Mouse (Mus musculus): Measurements from ENCODE around the gene Szrd1. TPM values are rescaled to one million over a fixed set of nuclear protein-coding genes. Genes with fewer than 3 reads are reported as not detected.

Gene Szrd1
- total RNA-seq, 2 experiments from 2014 or later: 164 to 177 TPM

DNA sequence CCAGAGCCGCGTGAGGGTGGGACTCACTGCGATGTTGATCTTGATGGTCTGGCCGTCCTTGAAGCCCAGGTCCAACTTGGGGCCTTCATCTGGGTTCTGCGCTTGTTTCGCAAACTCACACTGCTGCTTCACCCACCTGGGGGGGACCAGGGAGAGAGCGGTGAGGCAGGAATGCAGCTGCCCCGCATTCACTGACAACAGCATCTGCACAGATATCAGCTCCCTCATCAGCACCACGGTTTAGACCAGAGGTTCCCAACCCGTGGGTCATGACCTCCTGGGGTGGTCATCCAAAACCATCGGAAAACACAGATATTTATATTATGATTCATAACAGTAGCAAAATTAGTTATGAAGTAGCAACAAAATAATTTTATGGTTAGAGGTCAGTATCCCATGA lies 67.1 kb downstream of the Szrd1 start:
- no peak for DNase-seq (ENCODE audit: low spot score in 2 of 2)

DNA sequence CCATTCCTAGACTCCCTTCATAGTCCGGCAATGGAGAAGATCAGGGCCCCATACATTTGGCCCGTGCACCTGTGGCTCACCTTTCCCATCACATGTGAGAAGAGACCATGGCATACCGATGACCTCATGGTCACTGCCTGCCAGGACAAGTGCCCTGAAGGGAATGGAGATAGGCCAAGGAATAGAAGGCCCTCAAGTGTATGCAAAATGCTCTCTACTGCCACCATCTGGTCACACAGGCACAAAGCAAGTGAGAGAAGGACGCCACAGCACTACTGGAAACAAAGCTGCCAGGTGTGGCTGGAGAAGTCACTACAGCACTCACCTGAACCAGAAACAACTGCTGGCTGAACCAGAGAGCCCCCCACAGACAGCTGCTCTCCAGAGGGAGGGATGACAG lies 69.8 kb downstream of the Szrd1 start:
- peak in 1 of 2 experiments; percentile 47 for DNase-seq (ENCODE audit: low spot score in 2 of 2)

DNA sequence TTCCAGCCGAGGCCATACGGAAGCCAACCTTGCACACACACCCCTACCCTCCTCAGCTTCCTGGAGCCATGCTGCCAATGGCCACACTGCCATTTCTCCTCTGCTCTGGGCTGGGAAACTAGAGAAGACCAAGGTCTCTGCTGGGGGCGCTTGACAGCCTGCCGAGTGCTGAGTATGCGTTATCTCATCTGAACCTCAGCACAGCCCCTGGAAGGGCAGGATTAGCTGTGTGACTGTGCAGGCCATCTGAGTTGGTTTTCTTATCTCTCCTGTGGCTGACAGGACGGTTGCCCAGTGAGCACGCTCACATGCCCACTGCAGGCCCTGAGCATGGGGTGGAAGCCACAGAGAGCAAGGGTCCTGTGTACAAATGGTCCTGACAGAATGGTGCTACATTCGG lies 70.9 kb downstream of the Szrd1 start:
- DNase-seq (ENCODE audit: low spot score in 2 of 2): no peak

DNA sequence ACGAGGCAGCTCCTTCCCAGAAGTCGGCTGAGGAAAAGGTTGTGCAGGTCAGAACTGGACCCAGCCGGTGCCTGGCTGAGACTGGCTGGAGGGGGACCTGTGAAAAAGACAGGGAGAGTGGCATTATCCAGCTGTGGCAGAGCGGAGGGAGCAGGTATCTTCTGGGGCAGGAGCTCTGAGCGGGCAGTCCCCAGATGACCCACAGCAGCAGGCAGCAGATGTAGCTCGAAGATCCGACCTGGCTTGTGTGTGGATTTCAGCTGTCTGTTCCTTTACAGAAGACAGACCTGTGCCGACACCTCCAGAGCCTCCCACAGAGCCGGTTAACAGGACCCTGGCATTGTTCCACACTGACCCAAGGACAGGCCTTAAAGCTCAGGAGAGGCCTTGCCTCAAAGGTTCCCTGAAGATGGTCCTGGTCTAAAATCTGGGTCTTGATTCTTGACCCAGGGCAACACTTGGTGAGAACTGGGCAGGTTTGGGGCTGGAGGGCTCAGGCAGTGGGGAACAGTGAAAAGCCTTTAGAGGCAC lies 72.0 kb downstream of the Szrd1 start:
- DNase-seq (ENCODE audit: low spot score in 2 of 2): no peak

DNA sequence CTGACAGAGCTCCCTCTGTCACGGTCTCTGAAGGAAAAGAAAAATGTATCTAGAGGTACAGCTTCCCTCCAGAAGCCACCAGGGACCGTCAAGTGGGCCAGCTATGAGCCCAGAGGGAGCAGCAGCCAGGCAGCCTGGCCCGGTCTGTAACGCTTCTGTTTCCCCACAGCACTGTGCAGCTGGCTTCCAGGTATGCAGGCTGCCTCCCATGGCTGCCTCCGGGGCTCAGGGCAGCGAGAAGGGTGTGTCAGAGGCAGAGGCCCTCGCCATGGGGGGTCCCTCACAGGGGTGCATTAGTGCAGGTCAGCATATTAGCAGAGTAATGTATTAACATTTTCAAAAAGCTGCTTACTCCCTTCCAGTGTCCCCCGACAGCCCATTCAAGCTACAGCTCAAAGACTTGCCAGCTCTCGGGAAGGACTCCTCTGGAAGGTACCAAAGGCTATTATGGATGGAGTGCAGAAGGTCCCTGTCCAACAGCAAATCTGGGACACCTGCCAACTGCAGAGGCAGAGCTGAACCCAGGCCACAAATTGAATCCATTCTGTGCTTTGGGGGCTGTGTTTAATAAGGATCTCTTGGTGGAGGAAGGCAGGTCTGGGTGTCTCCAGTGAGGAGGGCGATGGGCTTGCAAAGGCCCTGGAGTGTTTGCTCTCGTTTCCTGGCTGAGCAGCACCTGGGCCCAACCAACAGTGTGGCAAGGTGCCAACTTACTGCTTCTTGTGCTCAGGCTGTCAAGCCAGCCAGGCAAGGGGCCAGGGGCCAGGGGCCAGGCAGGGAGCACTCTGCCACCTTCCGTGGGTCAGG lies 72.7 kb downstream of the Szrd1 start:
- no peak for DNase-seq (ENCODE audit: low spot score in 2 of 2)

DNA sequence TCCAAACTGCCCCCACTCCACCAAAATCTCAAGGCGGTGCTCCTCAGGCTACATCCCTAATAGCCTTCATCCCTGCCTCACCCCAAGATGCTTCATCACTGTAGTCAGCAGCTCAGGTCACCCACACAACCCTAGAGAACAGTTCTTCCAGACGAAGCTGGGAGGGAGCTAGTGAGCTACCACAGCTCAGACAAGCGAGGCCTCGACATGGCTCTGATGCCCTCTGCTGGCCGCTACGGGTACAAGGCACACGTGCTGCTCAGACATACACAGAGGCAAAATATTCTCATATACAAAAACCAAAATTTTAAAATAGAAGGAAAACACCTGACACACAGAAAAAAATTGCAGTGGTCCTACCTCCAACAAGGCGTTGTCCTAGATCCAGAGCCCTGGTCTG lies 74.5 kb downstream of the Szrd1 start:
- DNase-seq (ENCODE audit: low spot score in 2 of 2): peak; percentile 69 to 81

DNA sequence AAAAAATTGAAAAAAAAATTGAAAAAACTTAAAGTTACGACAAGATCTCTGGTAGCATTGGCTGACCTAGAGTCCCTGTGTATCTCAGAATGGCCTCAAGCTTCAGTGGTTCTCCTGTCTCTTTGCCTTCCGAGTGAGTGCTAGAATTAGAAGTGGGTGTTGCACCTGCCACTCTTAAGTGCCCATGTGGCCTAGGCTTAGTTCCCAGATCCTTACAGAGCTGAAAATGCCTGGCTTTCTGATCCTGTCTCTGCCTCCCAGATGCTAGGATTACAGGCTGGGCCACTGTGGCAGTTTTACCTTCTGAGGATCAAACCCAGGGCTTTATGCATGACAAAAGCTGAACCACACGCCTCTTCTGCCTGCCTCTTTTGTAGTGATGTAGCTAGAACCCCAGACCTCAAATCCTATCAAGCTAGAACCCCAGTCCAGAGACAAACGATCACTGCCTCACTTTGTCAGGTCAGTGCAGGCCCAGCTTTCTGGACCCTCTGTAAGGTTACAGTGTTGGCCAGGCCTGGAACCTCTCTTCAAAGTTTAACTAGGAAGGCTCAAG lies 75.4 kb downstream of the Szrd1 start:
- DNase-seq (ENCODE audit: low spot score in 2 of 2): no peak

Other genes starting within 250 kb of the Szrd1 start
- 10 to 100 TPM; 73.9 to 78.5 TPM for gene Padi2, start 233.4 kb downstream of the Szrd1 start, total RNA-seq (2021)
- 100 to 1,000 TPM; 295 to 300 TPM for gene Sdhb, start 178.6 kb downstream of the Szrd1 start, total RNA-seq (2021)
- gene Atp13a2, start 152.9 kb downstream of the Szrd1 start, total RNA-seq (2021): 10 to 100 TPM; 28.4 to 28.6 TPM
- 100 to 1,000 TPM; 175 to 183 TPM for gene Mfap2, start 129.4 kb downstream of the Szrd1 start, total RNA-seq (2021)
- 10 to 100 TPM; 10.4 to 11.6 TPM for gene Crocc, start 79.2 kb downstream of the Szrd1 start, total RNA-seq (2021)
- 10 to 100 TPM; 36.8 to 37.8 TPM for gene Necap2, start 61.4 kb downstream of the Szrd1 start, total RNA-seq (2021)
- gene Spata21, start 51.4 kb downstream of the Szrd1 start, total RNA-seq (2021): under 1 TPM in 1 of 2 experiments, not detected in 1; 0.76 TPM
- 10 to 100 TPM; 15.5 to 16.3 TPM for gene Fbxo42, start 8.1 kb upstream of the Szrd1 start, total RNA-seq (2021)
- 1 to 10 TPM; 1.1 to 1.3 TPM for gene Rsg1, start 74.2 kb upstream of the Szrd1 start, total RNA-seq (2021)
- gene Arhgef19, start 99.7 kb upstream of the Szrd1 start, total RNA-seq (2021): 1 to 10 TPM; 3.0 to 4.7 TPM
- gene Epha2, start 161.5 kb upstream of the Szrd1 start, total RNA-seq (2021): 1 to 10 TPM; 3.7 to 4.7 TPM
- under 1 TPM in 1 of 2 experiments, not detected in 1; 0.25 TPM for gene Fam131c, start 228.4 kb upstream of the Szrd1 start, total RNA-seq (2021)

All from gastrocnemius, postnatal 4 days (tissue).